Mouse (Mus musculus) left cerebral cortex, adult 11 months (tissue): Measurements from ENCODE around the gene Cept1.
A peak's percentile ranks its signal among the peaks of the same experiment; 100 is the strongest.
"Not testable (repeated sequence)": the region's sequence is repeated elsewhere in the genome, so short reads cannot be mapped to it uniquely, and the experiment has no call there.

ENCODE experiments used
- DNase-seq: peaks from one replicate; pipeline ENCODE4 v3.0.0; 2022; ENCODE audit warnings: low spot score

Cept1 gene

GRCm38 (mm10) chr3:106547171-106547923, at the start of gene Cept1, which contains the start of gene Dram2:
Cept1 (minus strand) TSS chr3:106547802.
Dram2 (plus strand) TSS chr3:106547798.
- peak; percentile 89 for DNase-seq

- not testable (repeated sequence) for DNase-seq
These were observed 46.0 kb upstream of the Cept1 start for GRCm38 (mm10) chr3:106593631-106594030.

GRCm38 (mm10) chr3:106579296-106579695, 31.7 kb upstream of the Cept1 start:
- DNase-seq = no peak

- DNase-seq = no peak
These were observed 25.6 kb upstream of the Cept1 start for GRCm38 (mm10) chr3:106573191-106573590.

GRCm38 (mm10) chr3:106565876-106566275, 18.3 kb upstream of the Cept1 start:
- DNase-seq = no peak

- no peak for DNase-seq
These were observed 10.7 kb upstream of the Cept1 start for GRCm38 (mm10) chr3:106558271-106558670.

GRCm38 (mm10) chr3:106555743-106556250, 8.2 kb upstream of the Cept1 start:
- DNase-seq = no peak

GRCm38 (mm10) chr3:106553411-106553810, 5.8 kb upstream of the Cept1 start:
- DNase-seq = no peak

- no peak for DNase-seq
These were observed 1.4 kb upstream of the Cept1 start for GRCm38 (mm10) chr3:106548971-106549370.

GRCm38 (mm10) chr3:106547924-106548539, 430 bp upstream of the Cept1 start:
- no peak for DNase-seq

- DNase-seq = no peak
These were observed 2.8 kb downstream of the Cept1 start for GRCm38 (mm10) chr3:106544721-106545316.

- no peak for DNase-seq
These were observed 14.3 kb downstream of the Cept1 start for GRCm38 (mm10) chr3:106533277-106533676.

GRCm38 (mm10) chr3:106528032-106528431, 19.6 kb downstream of the Cept1 start:
- no peak for DNase-seq

GRCm38 (mm10) chr3:106526411-106526810, 21.2 kb downstream of the Cept1 start:
- no peak for DNase-seq

- DNase-seq = no peak
These were observed 24.9 kb downstream of the Cept1 start for GRCm38 (mm10) chr3:106522730-106523129.

- DNase-seq = no peak
These were observed 32.6 kb downstream of the Cept1 start for GRCm38 (mm10) chr3:106515016-106515415.

- DNase-seq = no peak
These were observed 36.9 kb downstream of the Cept1 start for GRCm38 (mm10) chr3:106510669-106511068.

GRCm38 (mm10) chr3:106502892-106503291, 44.7 kb downstream of the Cept1 start:
- no peak for DNase-seq

- DNase-seq = no peak
These were observed 47.1 kb downstream of the Cept1 start for GRCm38 (mm10) chr3:106500510-106500909.

GRCm38 (mm10) chr3:106496996-106497395, 50.6 kb downstream of the Cept1 start:
- DNase-seq = no peak

- DNase-seq = peak; percentile 16
These were observed 51.4 kb downstream of the Cept1 start for GRCm38 (mm10) chr3:106496045-106496721.

- no peak for DNase-seq
These were observed 52.1 kb downstream of the Cept1 start for GRCm38 (mm10) chr3:106495346-106496044.
